Mouse (Mus musculus) midbrain, embryonic 10.5 days (tissue): ENCODE measurements at regions not wholly inside any gene's neighbourhood (a gene's known extent, or its start where the extent isn't known, plus 50 kb on each side); places are given as distances from the start of the nearest gene placed in this dataset.

Experiments used
- DNase-seq: peaks from one replicate; pipeline ENCODE4 v3.0.0-alpha.2; 2017; ENCODE audit warnings: low spot score
- H3K27ac ChIP-seq: fragments of 300-500 bp; sonication (generic); replicated peaks from 2 replicates; pipeline ENCODE4 v1.5.1; 2016; ENCODE audit warnings: mild to moderate bottlenecking
- H3K27me3 ChIP-seq: fragments of 300-500 bp; sonication (generic); 2 replicates; pipeline ENCODE4 v1.6.1; 2016; ENCODE audit warnings: low read depth, mild to moderate bottlenecking; ENCODE audit not compliant: poor library complexity, severe bottlenecking
- H3K36me3 ChIP-seq: fragments of 300-500 bp; sonication (generic); 2 replicates; pipeline ENCODE4 v1.6.1; 2016; ENCODE audit warnings: mild to moderate bottlenecking, moderate library complexity
- H3K4me1 ChIP-seq: fragments of 300-500 bp; sonication (generic); 2 replicates; pipeline ENCODE4 v1.6.1; 2016
- H3K4me3 ChIP-seq: fragments of 300-500 bp; sonication (generic); 2 replicates; pipeline ENCODE4 v1.5.1; 2016; ENCODE audit warnings: mild to moderate bottlenecking, moderate library complexity
- H3K9me3 ChIP-seq: fragments of 300-500 bp; sonication (generic); replicated peaks from 2 replicates; pipeline ENCODE4 v1.6.1; 2016; ENCODE audit warnings: mild to moderate bottlenecking
- WGBS: fragments of 180-500 bp; shearing (Covaris S2); methylation state at CpG from one replicate; pipeline ENCODE4 v1.1.7; 2016; 5-methylcytosine and 5-hydroxymethylcytosine counted together

DNA sequence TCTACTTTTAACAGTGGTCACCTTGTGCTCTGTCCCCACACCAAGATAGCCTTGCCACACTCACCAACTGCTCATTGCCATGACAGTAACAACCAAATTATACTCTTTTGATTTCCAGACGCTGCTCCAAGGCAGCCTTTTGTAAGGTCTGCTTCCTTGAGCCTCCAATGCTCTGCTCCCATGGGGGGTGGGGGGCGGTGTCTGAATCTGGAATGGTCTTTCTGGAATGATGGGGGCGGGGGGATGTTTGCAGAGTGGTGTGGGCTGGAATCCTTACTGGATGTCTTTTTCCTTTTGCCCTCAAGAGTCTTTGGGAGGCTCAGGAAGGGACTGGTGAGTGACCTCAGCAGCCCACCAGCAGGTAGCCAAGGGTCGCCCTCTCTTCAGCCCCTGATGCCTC lies 131.4 kb upstream of the Lemd2 start:
- WGBS = 65% methylated on average over 4 of the region's 4 CpGs
- H3K36me3 ChIP-seq = no peaks in the 10 kb centered on the region
- 0 out of 2 replicates have a peak overlapping the region, but pooled peaks have one; percentile 23 for H3K27ac ChIP-seq
- no peaks in the 10 kb centered on the region for H3K9me3 ChIP-seq
- peaks cover 41% of the 10 kb centered on the region for H3K4me1 ChIP-seq
- no peaks in the 10 kb centered on the region for H3K27me3 ChIP-seq
- peak; percentile 36 for DNase-seq
- no peak overlapping the region for H3K4me3 ChIP-seq

DNA sequence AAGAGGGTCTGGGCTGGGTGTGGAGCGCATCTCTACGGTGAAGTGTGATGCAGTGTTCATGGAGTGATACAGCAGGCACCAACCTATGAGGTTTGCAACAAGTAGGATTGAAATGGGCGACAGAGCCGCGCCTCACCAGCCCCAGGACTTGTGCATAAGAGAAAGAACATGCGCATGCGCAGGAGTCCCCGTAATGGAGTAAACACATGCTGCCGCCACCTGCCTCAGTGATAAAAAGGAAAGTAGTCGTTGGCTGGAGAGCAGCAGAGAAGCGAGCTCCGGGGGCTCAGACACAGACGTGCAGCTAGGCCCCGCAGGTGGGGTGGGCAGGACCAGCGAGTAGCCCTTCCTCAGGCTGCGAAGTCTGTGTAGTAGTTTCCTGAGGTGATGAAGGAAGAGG lies 129.3 kb upstream of the Lemd2 start:
- WGBS = 81% methylated on average over 16 of the region's 16 CpGs
- Histone ChIP-seq H3K27me3 (no peaks in the 10 kb centered on the region), H3K27ac (peak overlapping the region; percentile 7; the same call in 1 of the 2 replicates), H3K36me3 (no peaks in the 10 kb centered on the region), H3K9me3 (no peaks in the 10 kb centered on the region), H3K4me1 (peaks cover 40% of the 10 kb centered on the region), H3K4me3 (no peak overlapping the region)
- DNase-seq = no peak

DNA sequence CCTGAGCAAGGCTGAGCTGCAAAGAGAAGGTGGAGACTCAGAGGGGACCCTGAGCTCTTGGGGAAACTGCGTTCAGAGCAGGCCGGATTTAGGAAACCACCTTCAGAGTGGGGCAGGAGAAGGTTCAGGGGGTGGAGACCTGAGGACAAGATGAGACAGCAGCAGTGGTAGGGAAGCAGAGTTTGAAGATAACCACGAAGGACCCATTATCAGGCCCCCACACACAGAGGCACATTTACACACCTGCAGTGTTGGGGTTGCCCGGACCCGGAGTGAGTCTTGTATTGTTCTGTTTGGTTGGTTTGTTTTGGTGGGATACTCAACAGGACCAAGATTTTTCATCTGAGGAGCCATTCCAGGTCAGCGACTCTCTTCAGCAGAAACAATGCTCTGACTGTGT lies 128.9 kb upstream of the Lemd2 start:
- Histone ChIP-seq H3K27me3 (no peaks in the 10 kb centered on the region), H3K9me3 (no peaks in the 10 kb centered on the region), H3K27ac (no peak overlapping the region; the same call in 1 of the 2 replicates), H3K4me3 (no peak overlapping the region), H3K36me3 (no peaks in the 10 kb centered on the region), H3K4me1 (peaks cover 40% of the 10 kb centered on the region)
- DNase-seq = no peak
- WGBS = 79% methylated on average over 6 of the region's 6 CpGs

DNA sequence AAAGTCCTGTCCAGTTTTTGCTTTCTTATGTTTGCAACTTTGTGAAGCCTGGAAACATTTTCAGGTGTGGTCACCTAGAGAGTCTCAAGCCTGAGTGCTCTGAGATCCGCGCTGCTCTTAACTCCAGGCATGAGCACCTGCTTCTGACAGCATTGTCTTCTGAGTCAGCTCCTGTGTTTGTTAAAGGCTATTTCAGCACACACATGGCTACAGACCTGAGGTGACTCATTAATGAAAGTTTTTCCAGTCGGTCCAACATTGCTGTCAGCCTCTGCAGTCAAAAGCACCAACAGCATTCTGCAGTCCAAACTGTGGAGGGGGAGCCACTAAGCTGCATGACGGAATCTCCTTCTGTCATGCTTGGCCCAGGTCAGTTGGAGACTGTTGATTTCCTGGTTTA lies 127.8 kb upstream of the Lemd2 start:
- no peaks in the 10 kb centered on the region for H3K9me3 ChIP-seq
- WGBS = 89% methylated on average over 4 of the region's 4 CpGs
- no peak overlapping the region for H3K4me3 ChIP-seq
- peaks cover 32% of the 10 kb centered on the region for H3K4me1 ChIP-seq
- H3K27me3 ChIP-seq = 0 out of 2 replicates have a peak, but pooled peaks cover 2% of the 10 kb centered on the region
- H3K36me3 ChIP-seq = no peaks in the 10 kb centered on the region
- H3K27ac ChIP-seq = no peak overlapping the region
- DNase-seq = no peak

DNA sequence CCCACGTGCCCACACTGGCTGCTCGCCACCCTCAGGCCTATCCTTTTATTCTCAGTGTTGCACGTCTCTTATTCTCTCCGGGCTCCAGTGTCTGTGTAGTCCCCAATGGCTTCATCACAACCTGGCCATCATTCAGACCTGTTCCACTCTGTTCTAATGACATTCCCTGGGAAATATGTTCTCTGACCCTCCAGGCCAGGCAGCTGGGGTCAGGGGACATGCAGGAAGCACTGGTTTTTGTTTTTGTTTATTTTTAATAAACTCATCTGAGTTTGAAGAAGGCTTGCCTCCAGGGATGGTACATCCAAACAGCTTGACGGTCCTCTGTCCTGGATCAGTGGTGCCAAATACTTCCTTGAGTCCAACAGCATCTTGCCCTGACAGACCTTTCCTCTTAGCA lies 127.4 kb upstream of the Lemd2 start:
- WGBS = 82% methylated on average over 5 of the region's 5 CpGs
- H3K27ac ChIP-seq = no peak overlapping the region

DNA sequence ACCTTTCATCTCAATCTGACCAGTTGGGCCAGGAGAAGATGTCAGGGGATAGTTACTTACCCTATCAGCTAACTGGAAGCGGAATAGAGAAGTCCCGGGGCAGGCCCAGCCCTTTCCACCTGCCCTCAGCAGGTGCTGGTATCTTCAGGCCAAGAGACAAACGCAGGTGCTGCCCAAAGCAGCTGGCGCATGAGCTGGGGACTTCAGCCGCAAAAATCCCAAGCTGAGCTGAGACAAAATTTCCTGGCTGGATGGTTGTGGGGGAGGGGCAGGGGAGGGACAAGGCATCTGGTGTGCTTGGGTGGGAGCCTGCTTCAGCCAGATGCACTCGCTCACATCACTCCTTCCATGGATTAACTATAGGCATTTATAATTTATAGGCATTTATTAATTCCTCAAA lies 125.5 kb upstream of the Lemd2 start:
- no peak for DNase-seq

More for the DNA sequence above, 127.4 kb upstream of the Lemd2 start:
- Histone ChIP-seq H3K27me3 (peaks cover 6% of the 10 kb centered on the region), H3K4me3 (no peak overlapping the region), H3K4me1 (peaks cover 27% of the 10 kb centered on the region), H3K9me3 (no peaks in the 10 kb centered on the region), H3K36me3 (no peaks in the 10 kb centered on the region)
- no peak for DNase-seq

DNA sequence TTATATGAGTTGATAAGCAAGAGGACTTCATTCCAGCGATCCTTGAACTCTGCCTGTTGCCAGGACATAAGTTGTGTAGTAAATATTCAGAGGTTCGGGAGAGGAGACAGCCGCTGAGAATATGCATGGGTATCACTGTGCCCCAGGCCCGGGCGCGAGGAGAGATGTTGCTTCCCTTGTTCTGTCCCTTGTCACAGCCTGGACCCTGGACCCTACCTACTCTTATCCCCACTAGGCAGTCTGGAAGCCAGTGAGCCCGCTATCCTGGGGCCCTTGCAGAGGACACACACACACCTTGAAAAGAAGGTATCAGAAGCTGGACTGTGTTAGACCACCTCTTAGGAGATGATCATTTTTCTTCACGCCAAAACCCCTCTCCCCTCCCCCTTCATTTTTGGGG lies 124.9 kb upstream of the Lemd2 start:
- Histone ChIP-seq H3K4me3 (no peak overlapping the region), H3K9me3 (no peaks in the 10 kb centered on the region), H3K4me1 (peaks cover 28% of the 10 kb centered on the region), H3K36me3 (no peaks in the 10 kb centered on the region), H3K27ac (no peak overlapping the region), H3K27me3 (peaks cover 25% of the 10 kb centered on the region)
- 83% methylated on average over 8 of the region's 8 CpGs for WGBS
- no peak for DNase-seq

More for the DNA sequence above, 125.5 kb upstream of the Lemd2 start:
- Histone ChIP-seq H3K27me3 (peaks cover 25% of the 10 kb centered on the region), H3K36me3 (no peaks in the 10 kb centered on the region), H3K27ac (no peak overlapping the region), H3K4me1 (peaks cover 22% of the 10 kb centered on the region), H3K9me3 (no peaks in the 10 kb centered on the region), H3K4me3 (no peak overlapping the region)
- WGBS = 61% methylated on average over 6 of the region's 6 CpGs

DNA sequence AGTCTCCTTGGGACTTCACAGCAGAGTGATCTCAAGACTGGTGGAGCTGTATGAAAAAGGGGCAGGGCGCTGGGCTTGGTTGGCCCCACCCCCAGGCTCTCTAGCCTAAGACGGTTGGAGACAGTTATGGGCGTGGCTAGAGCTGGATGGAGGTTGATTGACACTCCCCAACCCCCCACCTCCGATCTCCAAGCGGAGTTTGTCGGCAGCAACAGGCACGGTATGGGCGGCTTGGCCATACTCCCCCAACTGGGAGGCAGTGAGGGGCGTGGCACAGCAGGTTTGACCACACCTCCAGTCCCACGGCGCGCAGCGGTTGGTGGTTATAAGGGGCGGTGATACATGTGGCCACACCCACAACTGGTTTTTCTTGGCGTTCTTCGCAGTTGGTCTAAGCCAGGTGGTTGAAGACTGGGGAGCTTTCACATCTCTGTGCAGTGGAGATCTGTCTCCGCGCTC lies 120.8 kb upstream of the Lemd2 start:
- H3K27me3 ChIP-seq = peaks cover 28% of the 10 kb centered on the region
- peak; percentile 88 for DNase-seq
- H3K9me3 ChIP-seq = no peaks in the 10 kb centered on the region
- H3K4me3 ChIP-seq = peak overlapping the region; percentile 45
- WGBS = 5% methylated on average over 18 of the region's 18 CpGs
- peaks cover 20% of the 10 kb centered on the region for H3K4me1 ChIP-seq
- 0 out of 2 replicates have a peak overlapping the region, but pooled peaks have one; percentile 17 for H3K27ac ChIP-seq
- H3K36me3 ChIP-seq = no peaks in the 10 kb centered on the region

DNA sequence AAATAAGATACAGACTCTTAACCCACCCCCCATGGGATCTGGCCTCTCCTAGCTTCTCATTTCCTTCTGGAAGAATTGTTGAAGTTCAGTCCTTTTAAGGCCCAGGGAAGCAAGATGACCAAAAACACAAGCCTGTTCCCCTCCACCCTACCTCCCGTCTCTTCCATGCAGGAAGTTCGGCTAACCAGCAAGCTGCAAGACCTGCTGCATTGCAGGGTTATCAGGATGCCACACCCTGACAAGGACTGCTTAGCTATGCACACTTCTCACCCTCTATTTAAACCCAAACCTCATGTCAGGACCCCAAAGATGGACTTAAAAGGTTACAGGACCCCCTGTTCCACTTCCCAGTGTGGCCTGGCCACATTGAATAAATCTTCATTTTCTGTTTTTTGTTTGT lies 119.2 kb upstream of the Lemd2 start:
- H3K27ac ChIP-seq = no peak overlapping the region
- peaks cover 18% of the 10 kb centered on the region for H3K4me1 ChIP-seq
- no peaks in the 10 kb centered on the region for H3K9me3 ChIP-seq
- 79% methylated on average over 2 of the region's 2 CpGs for WGBS
- no peak overlapping the region for H3K4me3 ChIP-seq
- DNase-seq = no peak
- H3K36me3 ChIP-seq = no peaks in the 10 kb centered on the region
- peaks cover 28% of the 10 kb centered on the region for H3K27me3 ChIP-seq

DNA sequence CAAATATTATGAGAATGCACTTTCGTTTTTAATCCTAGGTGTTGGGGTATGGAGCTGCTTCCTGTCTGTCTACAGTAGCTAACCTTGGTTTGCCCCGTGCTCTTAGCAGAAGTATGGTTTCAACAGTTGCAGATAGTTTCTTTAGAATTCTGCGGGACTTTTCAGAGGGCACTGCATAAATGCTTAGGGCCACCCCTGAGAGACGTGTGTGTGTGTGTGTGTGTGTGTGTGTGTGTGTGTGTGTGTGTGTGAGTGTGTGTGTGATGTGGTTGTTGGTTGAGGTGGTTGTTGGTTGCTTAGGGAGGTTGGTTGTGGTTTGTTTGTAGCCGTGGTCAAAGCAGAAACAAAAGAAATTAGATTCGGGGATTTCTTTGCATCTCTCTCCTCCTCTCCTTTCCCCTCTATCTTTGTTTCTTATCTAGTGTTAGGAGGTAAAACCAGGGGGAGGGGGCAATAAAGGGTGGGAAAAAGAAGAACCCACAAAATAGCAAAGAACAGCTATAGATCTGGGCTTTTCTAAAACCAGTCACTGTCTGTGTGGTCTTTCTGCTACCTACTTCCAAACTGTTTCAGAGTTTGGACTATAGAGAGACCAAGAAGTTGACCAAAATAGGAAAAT lies 118.7 kb upstream of the Lemd2 start:
- 83% methylated on average over 6 of the region's 6 CpGs for WGBS
- H3K36me3 ChIP-seq = no peaks in the 10 kb centered on the region

DNA sequence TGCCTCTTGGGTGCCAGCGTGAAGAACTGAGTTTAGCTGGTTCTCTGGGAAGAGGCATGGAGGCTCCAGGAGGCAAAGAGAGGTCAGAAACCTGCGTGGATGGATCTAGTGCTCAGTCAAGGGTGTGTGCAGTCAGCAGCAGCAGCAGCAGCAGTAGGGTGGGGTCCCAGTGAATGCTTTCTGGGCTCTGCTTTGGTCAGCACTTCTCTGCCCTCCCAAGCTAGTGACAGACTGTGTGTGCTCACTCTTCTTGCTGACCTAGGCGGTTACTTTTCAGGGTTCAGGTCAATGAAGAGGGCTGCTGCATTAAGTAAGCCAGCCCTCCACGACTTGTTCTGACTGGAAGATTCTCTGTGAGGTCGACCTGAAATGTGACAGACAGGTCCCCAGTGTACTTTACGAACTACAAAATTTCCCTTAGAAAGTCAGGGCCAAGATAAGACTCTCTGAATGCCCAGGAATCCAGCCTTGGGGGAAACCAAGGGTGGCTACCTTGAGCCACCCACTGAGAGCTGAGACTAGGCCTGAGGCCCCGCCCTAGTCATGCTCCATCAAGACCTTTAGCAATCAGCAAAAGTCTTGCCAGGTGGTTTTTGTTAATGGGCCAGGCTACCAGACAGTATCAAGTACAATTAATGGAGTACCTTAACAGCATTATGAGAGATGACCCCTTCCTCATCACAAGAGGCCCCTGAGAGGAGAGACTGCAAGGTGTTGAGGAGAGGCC lies 114.9 kb upstream of the Lemd2 start:
- H3K27ac ChIP-seq = no peak overlapping the region; the same call in 1 of the 2 replicates
- H3K9me3 ChIP-seq = no peaks in the 10 kb centered on the region
- peaks cover 3% of the 10 kb centered on the region; the same call in 1 of the 2 replicates for H3K27me3 ChIP-seq
- DNase-seq = no peak
- H3K36me3 ChIP-seq = no peaks in the 10 kb centered on the region
- WGBS = 78% methylated on average over 7 of the region's 7 CpGs
- H3K4me3 ChIP-seq = no peak overlapping the region
- peaks cover 43% of the 10 kb centered on the region for H3K4me1 ChIP-seq

More for the DNA sequence above, 118.7 kb upstream of the Lemd2 start:
- no peaks in the 10 kb centered on the region for H3K9me3 ChIP-seq
- H3K27ac ChIP-seq = no peak overlapping the region
- no peak for DNase-seq
- H3K4me3 ChIP-seq = no peak overlapping the region
- peaks cover 28% of the 10 kb centered on the region for H3K27me3 ChIP-seq
- peaks cover 23% of the 10 kb centered on the region for H3K4me1 ChIP-seq

DNA sequence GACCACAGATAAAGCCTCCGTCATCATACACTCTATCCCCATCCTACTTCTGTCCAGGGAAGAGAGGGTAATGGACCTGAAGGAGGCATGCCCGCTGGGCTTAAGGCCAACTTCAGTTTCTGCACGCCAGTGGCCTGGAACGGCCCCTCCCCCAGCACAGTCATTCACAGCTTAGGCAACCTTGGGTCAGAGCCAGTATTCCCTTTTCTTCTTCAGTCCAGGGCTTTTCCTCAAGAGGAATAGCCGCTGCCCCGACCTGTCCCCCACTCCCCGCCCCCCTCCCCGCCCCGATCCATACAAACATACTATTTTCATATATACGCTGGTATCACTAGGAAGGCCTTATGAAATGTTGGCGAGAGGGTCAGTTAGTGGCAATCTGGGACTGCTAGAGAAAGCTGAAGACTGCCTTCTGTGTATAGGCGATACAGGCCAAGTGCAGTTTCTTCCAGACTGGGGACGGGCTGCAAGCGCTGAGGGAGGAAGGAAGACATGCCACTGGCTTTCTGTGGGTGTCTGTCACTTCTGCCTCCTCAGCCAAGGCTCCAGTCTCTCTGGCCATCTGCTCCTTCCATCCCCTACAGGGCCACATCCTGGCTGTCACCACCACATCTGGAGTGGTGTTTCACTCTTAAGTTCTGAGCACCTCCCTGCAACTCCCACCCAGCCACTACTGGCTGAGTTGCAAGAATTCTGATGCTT lies 113.5 kb upstream of the Lemd2 start:
- peak; percentile 22 for DNase-seq
- Histone ChIP-seq H3K4me1 (peaks cover 43% of the 10 kb centered on the region), H3K36me3 (no peaks in the 10 kb centered on the region), H3K27me3 (peaks cover 3% of the 10 kb centered on the region; the same call in 1 of the 2 replicates), H3K4me3 (no peak overlapping the region), H3K9me3 (no peaks in the 10 kb centered on the region), H3K27ac (peak overlapping the region; percentile 64)
- 66% methylated on average over 14 of the region's 14 CpGs for WGBS
